Mouse (Mus musculus) neural tube, embryonic 12.5 days (tissue): ENCODE results near the gene Abo. TPM values are rescaled to one million over a fixed set of nuclear protein-coding genes. Genes with fewer than 3 reads are reported as not detected.
"Not testable (repeated sequence)": the region's sequence is repeated elsewhere in the genome, so short reads cannot be mapped to it uniquely, and the experiment has no call there.

Source experiments
- ATAC-seq: fragments of 200-750 bp; cut with Nextera tagmentation; 2 replicates; pipeline ENCODE4 v1.8.0; 2017; ENCODE audit warnings: low read depth, mild to moderate bottlenecking, moderate TSS enrichment, moderate library complexity; ENCODE audit not compliant: low FRiP score
- H3K27ac ChIP-seq: fragments of 300-500 bp; sonication (generic); 2 replicates; pipeline ENCODE4 v1.5.1; 2016
- H3K27me3 ChIP-seq: fragments of 300-500 bp; sonication (generic); replicated peaks from 2 replicates; pipeline ENCODE4 v1.6.1; 2016; ENCODE audit warnings: mild to moderate bottlenecking
- H3K36me3 ChIP-seq: fragments of 300-500 bp; sonication (generic); 2 replicates; pipeline ENCODE4 v1.6.1; 2016; ENCODE audit warnings: mild to moderate bottlenecking
- H3K4me1 ChIP-seq: fragments of 300-500 bp; sonication (generic); 2 replicates; pipeline ENCODE4 v1.6.1; 2016
- H3K4me2 ChIP-seq: fragments of 300-500 bp; sonication (generic); replicated peaks from 2 replicates; pipeline ENCODE4 v1.6.1; 2016; ENCODE audit warnings: mild to moderate bottlenecking
- H3K4me3 ChIP-seq: fragments of 300-500 bp; sonication (generic); 2 replicates; pipeline ENCODE4 v1.5.1; 2016
- H3K9ac ChIP-seq: fragments of 300-500 bp; sonication (generic); 2 replicates; pipeline ENCODE4 v1.6.1; 2016; ENCODE audit warnings: mild to moderate bottlenecking
- H3K9me3 ChIP-seq: fragments of 300-500 bp; sonication (generic); 2 replicates; pipeline ENCODE4 v1.6.1; 2016; ENCODE audit warnings: mild to moderate bottlenecking
- WGBS: fragments of 180-500 bp; shearing (Covaris S2); methylation state at CpG from one replicate; pipeline ENCODE4 v1.1.7; 2016; 5-methylcytosine and 5-hydroxymethylcytosine counted together
- polyA plus RNA-seq: library from polyadenylated mRNA; unstranded; fragments of >200 nt; fragmentation: Nextera tagmentation; extraction: Ambion mirVana; gene quantifications from 2 replicates; pipeline ENCODE4 v1.2.1, GENCODE M21; 2016

The Abo gene
- polyA plus RNA-seq, 1 experiment from 2014 or later: not detected

DNA sequence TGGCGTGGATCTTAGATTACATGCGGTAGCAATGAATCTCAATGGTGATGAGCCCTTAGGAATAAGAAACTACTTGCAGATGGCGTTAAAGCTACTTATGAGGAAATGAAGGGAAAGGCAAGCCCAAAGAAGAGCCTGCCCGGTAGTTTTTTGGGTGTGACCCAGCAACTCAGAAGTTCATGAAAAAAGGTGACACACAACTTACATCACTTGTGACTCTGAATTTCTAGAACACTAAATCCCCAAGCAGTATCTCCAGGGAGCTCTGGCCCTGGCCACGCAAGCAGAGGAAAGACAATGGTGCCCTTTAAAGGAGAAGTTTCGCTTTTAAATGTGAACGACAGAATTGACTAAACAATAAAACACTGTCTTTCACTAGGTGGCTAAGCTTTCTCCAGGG lies 38.5 kb upstream of the Abo start:
- H3K27ac ChIP-seq: peak overlapping the region; percentile 65
- H3K27me3 ChIP-seq: no peaks in the 10 kb centered on the region
- H3K4me2 ChIP-seq: peak overlapping the region; percentile 63
- no peaks in the 10 kb centered on the region for H3K9me3 ChIP-seq
- H3K4me1 ChIP-seq: peaks cover 26% of the 10 kb centered on the region
- ATAC-seq: no peak
- H3K36me3 ChIP-seq: peaks cover 45% of the 10 kb centered on the region
- peak overlapping the region; percentile 60 for H3K9ac ChIP-seq
- peak overlapping the region; percentile 59 for H3K4me3 ChIP-seq
- WGBS: 12% methylated on average over 7 of the region's 7 CpGs

DNA sequence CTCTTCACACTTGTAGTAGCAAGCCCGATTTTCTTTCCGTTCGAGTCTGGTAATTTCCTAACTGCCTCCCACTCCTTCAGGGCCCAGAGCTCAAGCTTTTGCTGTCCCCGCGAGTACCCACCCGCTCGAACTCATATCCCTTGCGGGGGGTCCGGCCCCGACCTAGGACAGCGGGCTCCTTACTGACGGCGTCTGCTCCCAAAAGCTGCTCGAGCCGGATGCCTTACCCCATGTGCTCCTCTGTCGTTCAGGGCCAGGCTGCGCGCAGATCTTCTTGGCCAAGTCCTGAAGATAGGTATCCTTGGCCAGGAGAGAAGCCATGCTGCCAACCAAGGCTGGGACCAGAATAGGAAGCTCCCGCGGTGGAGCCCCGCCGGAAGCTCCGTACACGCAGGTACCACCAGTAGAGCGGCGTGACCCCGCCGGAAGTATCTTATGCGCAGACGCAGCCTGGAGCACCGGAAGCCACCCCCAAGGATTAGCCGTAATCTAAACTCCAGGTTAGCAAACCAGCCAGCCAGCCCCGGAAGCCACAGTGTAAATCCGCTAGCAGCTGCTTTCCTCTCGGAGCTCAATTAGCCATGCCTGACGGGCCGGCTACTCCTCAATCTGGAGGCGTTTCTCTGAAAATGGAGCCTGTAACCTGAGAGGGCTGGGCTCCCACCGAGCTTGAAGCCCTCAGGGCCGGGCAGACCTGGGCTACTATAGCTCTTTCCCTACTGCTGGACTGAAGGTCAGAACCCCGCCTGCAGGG lies 37.9 kb upstream of the Abo start, which contains the start of gene Surf6:
Gene Surf6 (minus strand): TSS at position 413 of the 754 bp plus-strand sequence.
- Histone ChIP-seq H3K9me3 (no peaks in the 10 kb centered on the region), H3K27ac (peak within 1 kb of the TSS; percentile 65), H3K4me1 (peaks cover 22% of the 10 kb centered on the region), H3K36me3 (peaks cover 48% of the 10 kb centered on the region), H3K4me3 (peak within 1 kb of the TSS; percentile 59), H3K27me3 (no peaks in the 10 kb centered on the region), H3K4me2 (peak within 1 kb of the TSS; percentile 63), H3K9ac (peak within 1 kb of the TSS; percentile 60)
- WGBS: under 1% methylated on average over 41 of the region's 41 CpGs
- ATAC-seq: peak; percentile 94

DNA sequence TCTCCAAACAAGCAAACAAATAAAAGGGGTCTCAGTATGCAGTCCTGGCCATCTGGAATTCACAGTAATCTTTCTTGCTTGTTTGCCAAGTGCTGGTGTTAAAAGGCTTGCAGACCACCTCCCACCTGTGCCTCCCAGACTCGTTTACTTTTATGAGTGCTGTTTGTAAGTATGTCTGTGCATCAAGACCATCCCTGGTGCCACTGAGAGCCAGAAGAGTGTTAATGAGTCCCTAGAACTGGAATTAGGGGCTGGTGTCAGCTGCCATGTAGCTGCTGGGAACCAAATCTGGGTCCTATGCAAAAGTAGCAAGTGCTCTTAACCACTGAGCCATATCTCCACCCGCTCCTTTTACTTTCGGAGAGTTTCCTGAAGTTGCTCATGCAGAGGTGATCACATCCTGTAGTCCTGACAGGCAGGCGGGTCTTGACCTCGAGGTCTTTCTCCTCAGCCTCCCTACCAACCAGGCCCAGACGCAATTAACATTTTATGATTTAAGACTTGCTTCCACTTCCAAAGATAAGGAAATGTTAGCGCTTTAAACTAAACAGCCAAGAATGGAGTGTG lies 37.1 kb upstream of the Abo start:
- WGBS: 13% methylated on average over 7 of the region's 7 CpGs

DNA sequence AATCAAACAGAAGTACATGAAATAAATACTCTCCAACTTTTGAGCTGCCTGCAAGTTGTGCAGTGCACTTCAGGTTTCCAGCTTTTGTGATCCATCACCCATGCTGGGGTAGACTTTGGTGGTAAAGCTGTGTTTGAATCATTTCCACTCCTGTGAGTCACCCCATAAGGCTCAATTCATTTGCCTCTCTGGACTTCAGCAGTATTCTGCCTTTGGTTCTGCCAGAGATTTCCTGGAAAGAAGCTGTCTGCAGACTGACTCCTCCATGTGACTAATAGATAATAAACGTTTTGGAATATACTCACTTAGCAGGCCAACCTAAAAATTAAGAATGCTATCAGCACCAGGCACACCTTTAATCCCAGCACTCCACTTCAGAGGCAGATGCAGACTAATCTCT lies 36.0 kb upstream of the Abo start:
- Histone ChIP-seq H3K27ac (no peak overlapping the region), H3K9ac (no peak overlapping the region), H3K27me3 (no peaks in the 10 kb centered on the region), H3K9me3 (no peaks in the 10 kb centered on the region), H3K4me1 (peaks cover 20% of the 10 kb centered on the region), H3K4me2 (no peak overlapping the region), H3K36me3 (peaks cover 49% of the 10 kb centered on the region), H3K4me3 (no peak overlapping the region)
- no peak for ATAC-seq
- WGBS: 81% methylated on average over 1 of the region's 1 CpGs

More for the DNA sequence above, 37.1 kb upstream of the Abo start:
- ATAC-seq: no peak
- Histone ChIP-seq H3K9ac (peak overlapping the region; percentile 60), H3K36me3 (peaks cover 49% of the 10 kb centered on the region), H3K4me3 (peak overlapping the region; percentile 59), H3K27me3 (no peaks in the 10 kb centered on the region), H3K27ac (no peak overlapping the region), H3K9me3 (no peaks in the 10 kb centered on the region), H3K4me1 (peaks cover 20% of the 10 kb centered on the region), H3K4me2 (peak overlapping the region; percentile 63)

DNA sequence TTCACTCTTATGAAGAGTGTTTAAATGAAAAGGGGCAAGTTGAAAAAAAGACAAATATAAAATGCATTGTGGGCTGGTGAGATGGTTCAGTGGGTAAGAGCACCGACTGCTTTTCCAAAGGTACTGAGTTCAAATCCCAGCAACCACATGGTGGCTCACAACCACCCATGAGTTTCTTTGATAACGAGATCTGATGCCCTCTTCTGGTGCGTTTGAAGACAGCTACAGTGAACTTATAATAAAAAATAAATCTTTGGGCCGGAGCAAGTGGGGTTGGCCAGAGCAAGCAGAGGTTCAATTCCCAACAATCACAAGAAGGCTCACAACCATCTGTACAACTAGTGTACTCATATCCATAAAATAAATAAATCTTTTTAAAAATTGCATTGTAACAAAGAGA lies 31.1 kb upstream of the Abo start:
- Histone ChIP-seq H3K27ac (no peak overlapping the region), H3K4me3 (no peak overlapping the region), H3K4me2 (no peak overlapping the region), H3K27me3 (no peaks in the 10 kb centered on the region), H3K9me3 (no peaks in the 10 kb centered on the region), H3K9ac (no peak overlapping the region), H3K4me1 (no peaks in the 10 kb centered on the region), H3K36me3 (peaks cover 82% of the 10 kb centered on the region)
- no peak for ATAC-seq
- 91% methylated on average over 4 of the region's 4 CpGs for WGBS

DNA sequence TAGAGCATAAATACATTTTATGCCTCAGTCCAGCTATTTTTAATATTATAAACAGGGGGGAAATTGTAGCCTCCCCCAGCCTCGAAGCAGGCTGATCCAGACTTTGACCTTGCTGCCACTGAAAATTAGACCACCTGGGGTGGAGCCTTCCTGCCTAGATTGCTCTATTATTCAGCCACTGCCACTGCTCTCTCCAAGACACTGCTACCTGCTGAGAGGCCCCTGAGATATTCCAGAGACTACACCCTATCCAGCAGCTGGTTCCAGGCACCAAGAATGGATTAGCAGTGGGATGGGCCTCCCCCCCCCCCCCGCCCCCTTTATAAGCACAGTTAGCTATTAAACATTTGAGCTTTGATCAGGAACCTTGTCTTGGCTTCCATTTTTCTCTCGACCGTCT lies 21.4 kb upstream of the Abo start:
- not testable (repeated sequence) for H3K9ac ChIP-seq, H3K4me2 ChIP-seq, H3K27me3 ChIP-seq, H3K4me1 ChIP-seq, H3K4me3 ChIP-seq, H3K27ac ChIP-seq, H3K9me3 ChIP-seq, ATAC-seq
- H3K36me3 ChIP-seq: peaks cover 35% of the 10 kb centered on the region
- WGBS: 58% methylated on average over 4 of the region's 4 CpGs

DNA sequence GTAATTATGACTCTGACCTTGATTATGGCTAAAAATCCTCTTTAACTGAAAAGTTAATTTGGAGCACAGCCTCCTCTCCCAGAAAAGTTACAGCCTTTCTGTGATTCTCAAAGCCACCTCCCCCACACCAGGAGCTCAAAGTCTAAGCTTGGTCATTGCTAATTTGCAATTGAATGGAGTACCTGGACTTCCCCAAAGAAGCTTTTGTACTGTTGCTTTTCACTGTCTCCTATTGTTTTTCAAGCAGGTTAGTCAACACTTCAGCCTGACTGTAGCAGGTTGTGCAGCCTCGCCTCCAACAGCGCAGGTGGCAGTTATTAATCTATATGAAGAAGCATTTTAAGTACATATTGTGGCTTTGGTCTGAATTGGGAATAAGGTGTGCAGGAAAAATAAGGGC lies 20.8 kb upstream of the Abo start:
- not testable (repeated sequence) for H3K4me2 ChIP-seq, H3K9ac ChIP-seq, H3K27ac ChIP-seq, H3K9me3 ChIP-seq, H3K27me3 ChIP-seq, ATAC-seq, H3K4me3 ChIP-seq, H3K4me1 ChIP-seq
- WGBS: 85% methylated on average over 2 of the region's 2 CpGs
- H3K36me3 ChIP-seq: peaks cover 29% of the 10 kb centered on the region

DNA sequence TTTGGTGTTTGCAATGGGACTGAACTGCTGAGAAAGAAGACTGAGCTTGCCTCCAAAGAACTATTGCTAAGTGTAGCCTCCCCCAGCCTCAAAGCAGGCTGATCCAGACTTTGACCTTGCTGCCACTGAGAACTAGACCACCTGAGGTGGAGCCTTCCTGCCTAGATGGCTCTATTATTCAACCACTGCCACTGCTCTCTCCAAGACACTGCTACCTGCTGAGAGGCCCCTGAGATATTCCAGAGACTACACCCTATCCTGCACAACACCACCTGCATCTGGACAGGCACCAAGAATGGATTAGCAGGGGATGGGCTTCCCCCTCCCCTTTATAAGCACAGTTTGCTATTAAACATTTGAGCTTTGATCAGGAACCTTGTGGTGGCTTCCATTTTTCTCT lies 13.8 kb upstream of the Abo start:
- ATAC-seq: no peak
- no peaks in the 10 kb centered on the region for H3K4me1 ChIP-seq
- H3K36me3 ChIP-seq: no peaks in the 10 kb centered on the region
- peaks cover 9% of the 10 kb centered on the region; the same call in 1 of the 2 replicates for H3K9me3 ChIP-seq
- H3K9ac ChIP-seq: no peak overlapping the region
- no peak overlapping the region for H3K4me2 ChIP-seq
- no peak overlapping the region for H3K27ac ChIP-seq
- H3K27me3 ChIP-seq: no peaks in the 10 kb centered on the region
- no peak overlapping the region for H3K4me3 ChIP-seq

DNA sequence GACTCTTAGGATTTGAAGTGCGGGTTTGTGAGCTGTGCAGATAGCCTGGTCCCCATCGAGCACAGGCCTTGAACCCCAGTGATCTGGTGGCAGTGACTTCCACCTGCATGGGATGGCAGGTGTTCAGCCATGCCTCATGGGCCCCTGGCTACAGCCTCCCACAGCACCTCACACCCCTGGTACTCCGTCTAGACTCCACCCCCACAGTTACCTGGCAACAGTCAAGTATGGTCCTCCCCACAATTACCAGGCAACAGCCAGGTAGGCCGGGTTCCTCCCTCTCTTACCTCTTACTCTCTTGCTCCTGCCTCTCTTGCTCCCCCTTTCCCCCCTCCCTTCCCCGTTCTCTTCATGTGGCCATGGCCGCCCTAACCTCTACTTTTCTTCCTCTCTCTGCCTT lies 5.9 kb upstream of the Abo start:
- no peak overlapping the region for H3K4me3 ChIP-seq
- no peak overlapping the region for H3K9ac ChIP-seq
- no peaks in the 10 kb centered on the region for H3K36me3 ChIP-seq
- no peak for ATAC-seq
- no peak overlapping the region for H3K27ac ChIP-seq
- WGBS: 65% methylated on average over 6 of the region's 6 CpGs
- H3K4me1 ChIP-seq: no peaks in the 10 kb centered on the region
- H3K9me3 ChIP-seq: no peaks in the 10 kb centered on the region
- no peak overlapping the region for H3K4me2 ChIP-seq
- H3K27me3 ChIP-seq: no peaks in the 10 kb centered on the region

DNA sequence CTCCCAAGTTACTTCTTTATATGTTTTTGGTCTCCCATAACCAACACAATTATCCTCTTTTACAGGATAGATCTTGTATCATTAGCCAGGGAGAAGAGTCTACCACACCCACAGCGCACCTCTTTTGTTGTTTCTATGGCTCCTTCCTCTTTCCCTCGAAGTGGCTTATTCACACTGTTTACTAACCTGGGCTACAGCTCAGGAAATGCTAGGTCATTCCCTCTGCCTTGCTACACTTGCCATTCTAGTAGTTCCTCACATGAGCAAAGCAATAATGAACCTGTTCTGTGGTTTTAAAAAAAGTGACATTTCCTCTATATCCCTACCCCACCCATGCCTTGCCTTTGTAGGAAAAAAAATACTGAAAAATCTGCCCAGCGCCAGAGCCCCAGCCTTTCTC lies 1.9 kb downstream of the Abo start:
- no peaks in the 10 kb centered on the region for H3K9me3 ChIP-seq

DNA sequence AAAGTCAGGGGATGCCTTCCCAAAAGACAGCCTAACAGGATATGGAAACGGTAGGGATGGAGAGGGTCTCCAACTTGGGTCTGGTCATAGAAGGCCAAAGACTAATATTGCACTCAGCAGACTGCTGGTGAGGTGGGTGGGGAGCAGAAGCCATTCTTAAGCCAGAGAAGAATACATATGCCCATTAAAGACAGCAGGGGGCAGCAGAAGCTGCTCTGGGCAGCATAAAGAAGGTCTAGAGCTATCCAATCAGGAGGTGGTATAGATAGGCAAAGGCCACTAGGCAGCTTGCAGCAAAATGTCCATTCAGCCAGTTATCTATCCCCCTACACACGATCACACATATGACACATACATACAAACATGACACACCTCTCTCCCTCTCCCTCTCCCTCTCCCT lies 17.1 kb downstream of the Abo start:
- Histone ChIP-seq H3K27me3 (no peaks in the 10 kb centered on the region), H3K4me1 (no peaks in the 10 kb centered on the region)
- 64% methylated on average over 2 of the region's 2 CpGs for WGBS

More for the DNA sequence above, 1.9 kb downstream of the Abo start:
- Histone ChIP-seq H3K4me2 (no peak overlapping the region), H3K36me3 (no peaks in the 10 kb centered on the region), H3K4me3 (no peak overlapping the region), H3K4me1 (no peaks in the 10 kb centered on the region), H3K9ac (no peak overlapping the region), H3K27me3 (no peaks in the 10 kb centered on the region), H3K27ac (no peak overlapping the region)
- ATAC-seq: no peak
- WGBS: 83% methylated on average over 3 of the region's 3 CpGs

DNA sequence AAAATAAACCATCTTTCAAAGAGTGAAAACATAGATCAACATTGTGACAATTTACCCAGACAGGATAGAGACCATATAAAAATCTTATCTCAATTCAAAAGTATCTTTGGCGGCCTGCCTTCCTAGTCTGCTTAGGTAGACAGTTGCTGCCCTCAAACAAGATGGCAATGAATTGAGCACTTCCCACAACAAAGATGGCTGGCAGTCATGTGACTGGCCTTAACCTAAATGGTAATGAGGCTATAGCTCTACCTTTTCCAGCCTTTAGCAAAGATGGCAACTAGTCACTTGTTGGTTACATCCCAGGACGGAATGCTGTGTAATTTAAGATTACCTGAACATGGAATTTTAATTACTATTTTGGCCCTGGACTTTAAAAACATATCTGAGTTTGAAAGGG lies 32.3 kb downstream of the Abo start:
- no peak for ATAC-seq
- Histone ChIP-seq H3K4me3 (no peak overlapping the region), H3K4me2 (no peak overlapping the region), H3K36me3 (no peaks in the 10 kb centered on the region), H3K9ac (no peak overlapping the region), H3K27me3 (no peaks in the 10 kb centered on the region), H3K27ac (no peak overlapping the region), H3K9me3 (no peaks in the 10 kb centered on the region), H3K4me1 (no peaks in the 10 kb centered on the region)
- WGBS: 86% methylated on average over 2 of the region's 2 CpGs

More for the DNA sequence above, 17.1 kb downstream of the Abo start:
- ATAC-seq: no peak
- Histone ChIP-seq H3K9me3 (0 out of 2 replicates have a peak, but pooled peaks cover under 1% of the 10 kb centered on the region), H3K4me3 (no peak overlapping the region), H3K9ac (no peak overlapping the region), H3K36me3 (no peaks in the 10 kb centered on the region), H3K27ac (no peak overlapping the region), H3K4me2 (no peak overlapping the region)

DNA sequence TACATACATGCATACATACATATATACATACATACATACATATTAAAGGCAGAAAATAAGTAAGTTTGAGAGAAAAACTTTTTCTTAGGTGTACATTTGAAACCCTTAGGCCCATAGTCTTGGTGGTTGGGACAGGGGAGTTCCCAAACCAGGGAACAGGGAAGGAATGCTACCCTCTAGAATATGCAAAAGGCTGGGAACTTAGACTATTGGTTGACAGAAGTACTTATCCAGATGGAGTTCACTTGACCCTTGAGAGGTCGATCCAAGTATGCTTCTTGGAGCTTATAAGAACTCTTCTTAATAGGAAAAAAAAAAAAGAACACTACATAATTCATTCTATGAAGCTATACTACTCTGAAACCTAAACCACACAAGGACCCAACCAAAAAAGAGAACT lies 36.7 kb downstream of the Abo start:
- Histone ChIP-seq H3K4me3 (no peak overlapping the region), H3K36me3 (no peaks in the 10 kb centered on the region), H3K4me2 (no peak overlapping the region), H3K27ac (no peak overlapping the region), H3K9ac (no peak overlapping the region), H3K9me3 (no peaks in the 10 kb centered on the region), H3K27me3 (no peaks in the 10 kb centered on the region), H3K4me1 (no peaks in the 10 kb centered on the region)
- no peak for ATAC-seq
- WGBS: 83% methylated on average over 1 of the region's 1 CpGs
